Mouse (Mus musculus): Measurements from ENCODE around the gene Olfr1229. TPM values are rescaled to one million over a fixed set of nuclear protein-coding genes. Genes with fewer than 3 reads are reported as not detected.

Olfr1229 gene
- polyA plus RNA-seq (2014; fragmentation: Nextera tagmentation; extraction: Ambion mirVana) = not detected in 2 replicates

DNA sequence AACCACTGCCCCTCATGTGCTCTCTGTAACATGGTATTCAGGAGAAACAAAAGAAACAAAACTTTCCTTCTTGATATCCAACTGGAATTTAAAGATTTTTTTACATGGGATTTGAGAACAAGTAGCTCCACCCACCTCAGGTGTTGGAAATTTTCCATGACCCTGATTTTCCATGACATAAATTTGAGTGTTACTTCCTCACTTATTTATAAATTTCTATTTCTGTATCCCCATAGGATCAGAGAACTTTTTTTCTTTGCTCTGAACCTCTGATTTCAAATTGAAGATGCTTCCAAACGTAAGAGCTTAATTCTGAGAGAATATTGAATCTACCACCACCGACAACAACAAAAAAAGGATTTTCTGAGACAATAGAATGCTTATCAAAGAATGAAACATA is at the start of gene Olfr1229:
Olfr1229 (minus strand) TSS at position 101 of the 400 bp plus-strand sequence.
- Histone ChIP-seq H3K4me3 (ENCODE audit: low read depth, low read length) (no peak within 1 kb of the TSS), H3K4me1 (replicated peaks; ENCODE audit: control insufficient read depth, insufficient read depth, low read length) (no peaks in the 10 kb centered on the region), H3K27me3 (replicated peaks; ENCODE audit: control insufficient read depth, insufficient read depth, low read length) (no peaks in the 10 kb centered on the region), H3K9me3 (ENCODE audit: control insufficient read depth, low read length) (no peaks in the 10 kb centered on the region), H3K36me3 (ENCODE audit: control insufficient read depth, insufficient read depth, low read length) (no peaks in the 10 kb centered on the region), H3K4me2 (no peak within 1 kb of the TSS), H3K27ac (ENCODE audit: low read depth, low read length) (no peak within 1 kb of the TSS), H3K9ac (ENCODE audit: low read depth, low read length) (no peak within 1 kb of the TSS)
- 76% methylated on average over 2 of the region's 2 CpGs for WGBS
- DNase-seq (ENCODE audit: low spot score) (no peak), ATAC-seq (replicated peaks; ENCODE audit: low FRiP score) (no peak)

- Histone ChIP-seq H3K4me3 (ENCODE audit: low read depth, low read length) (no peak within 1 kb of the TSS), H3K27me3 (replicated peaks; ENCODE audit: control insufficient read depth, insufficient read depth, low read length) (no peaks in the 10 kb centered on the region), H3K9ac (ENCODE audit: low read depth, low read length) (no peak within 1 kb of the TSS), H3K9me3 (ENCODE audit: control insufficient read depth, low read length) (no peaks in the 10 kb centered on the region), H3K27ac (ENCODE audit: low read depth, low read length) (no peak within 1 kb of the TSS), H3K4me1 (replicated peaks; ENCODE audit: control insufficient read depth, insufficient read depth, low read length) (no peaks in the 10 kb centered on the region), H3K4me2 (no peak within 1 kb of the TSS), H3K36me3 (ENCODE audit: control insufficient read depth, insufficient read depth, low read length) (no peaks in the 10 kb centered on the region)
- no peak for DNase-seq (ENCODE audit: low spot score)
- no peak for ATAC-seq (replicated peaks; ENCODE audit: low FRiP score)
Observed at GRCm38 (mm10) chr2:89329575-89329974, 41.8 kb upstream of the Olfr1229 start, which contains the start of gene Olfr1232. Gene Olfr1232 (minus strand): TSS chr2:89329675.

DNA sequence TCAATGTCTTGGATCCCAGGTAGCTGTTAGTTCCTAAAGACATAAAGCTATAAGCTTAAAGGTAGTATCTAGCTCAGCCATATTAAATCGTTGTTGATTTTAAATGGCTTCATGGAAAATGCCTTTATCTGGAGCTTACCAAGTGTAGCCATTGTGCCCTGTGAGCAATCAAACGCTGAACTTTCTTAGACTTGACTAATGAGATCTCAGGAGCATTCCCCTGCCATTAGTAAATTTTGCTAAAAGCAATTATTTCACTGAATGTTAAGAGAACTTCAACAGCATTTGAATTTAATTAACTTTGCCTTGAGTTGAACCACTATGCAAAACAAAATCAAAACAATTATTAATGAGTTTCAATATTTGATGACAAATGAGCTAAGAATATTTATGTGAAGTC is 19.2 kb upstream of the Olfr1229 start, which contains the start of gene Olfr1231:
Olfr1231 (minus strand) TSS at position 101 of the 400 bp plus-strand sequence.
- WGBS = 65% methylated on average over 2 of the region's 2 CpGs
- no peaks in the 10 kb centered on the region for H3K9me3 ChIP-seq (ENCODE audit: control insufficient read depth, low read length)
- H3K27me3 ChIP-seq (replicated peaks; ENCODE audit: control insufficient read depth, insufficient read depth, low read length) = no peaks in the 10 kb centered on the region
- ATAC-seq (replicated peaks; ENCODE audit: low FRiP score) (no peak), DNase-seq (ENCODE audit: low spot score) (no peak)
- H3K27ac ChIP-seq (ENCODE audit: low read depth, low read length) = no peak within 1 kb of the TSS
- no peaks in the 10 kb centered on the region for H3K4me1 ChIP-seq (replicated peaks; ENCODE audit: control insufficient read depth, insufficient read depth, low read length)
- H3K4me2 ChIP-seq = no peak within 1 kb of the TSS
- no peaks in the 10 kb centered on the region for H3K36me3 ChIP-seq (ENCODE audit: control insufficient read depth, insufficient read depth, low read length)
- no peak within 1 kb of the TSS for H3K9ac ChIP-seq (ENCODE audit: low read depth, low read length)
- no peak within 1 kb of the TSS for H3K4me3 ChIP-seq (ENCODE audit: low read depth, low read length)

DNA sequence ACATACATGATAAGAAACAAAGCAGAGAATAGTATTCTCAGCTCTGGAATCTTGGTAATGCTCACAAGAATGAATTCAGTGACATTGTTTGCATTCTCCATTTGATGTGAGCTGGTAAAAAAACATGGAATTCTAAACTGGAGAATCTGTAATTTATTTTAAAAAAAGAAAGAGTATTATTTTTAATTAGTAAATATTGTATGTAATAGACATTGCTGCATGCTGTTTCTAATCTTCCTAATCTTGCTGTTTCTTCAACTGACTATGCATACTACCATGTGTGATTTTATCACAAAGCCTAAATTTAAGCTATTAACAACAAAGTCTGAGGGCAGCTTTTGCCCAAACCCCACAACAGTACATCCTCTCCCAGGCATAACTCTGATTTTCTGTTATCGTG is 9.4 kb upstream of the Olfr1229 start, which contains the start of gene Olfr1230:
Olfr1230 (minus strand) TSS at position 101 of the 400 bp plus-strand sequence.
- Histone ChIP-seq H3K27ac (ENCODE audit: low read depth, low read length) (no peak within 1 kb of the TSS), H3K9me3 (ENCODE audit: control insufficient read depth, low read length) (no peaks in the 10 kb centered on the region), H3K36me3 (ENCODE audit: control insufficient read depth, insufficient read depth, low read length) (no peaks in the 10 kb centered on the region), H3K4me3 (ENCODE audit: low read depth, low read length) (no peak within 1 kb of the TSS), H3K9ac (ENCODE audit: low read depth, low read length) (no peak within 1 kb of the TSS), H3K27me3 (replicated peaks; ENCODE audit: control insufficient read depth, insufficient read depth, low read length) (no peaks in the 10 kb centered on the region), H3K4me2 (no peak within 1 kb of the TSS), H3K4me1 (replicated peaks; ENCODE audit: control insufficient read depth, insufficient read depth, low read length) (no peaks in the 10 kb centered on the region)
- ATAC-seq (replicated peaks; ENCODE audit: low FRiP score) (no peak), DNase-seq (ENCODE audit: low spot score) (no peak)
- 77% methylated on average over 1 of the region's 1 CpGs for WGBS

DNA sequence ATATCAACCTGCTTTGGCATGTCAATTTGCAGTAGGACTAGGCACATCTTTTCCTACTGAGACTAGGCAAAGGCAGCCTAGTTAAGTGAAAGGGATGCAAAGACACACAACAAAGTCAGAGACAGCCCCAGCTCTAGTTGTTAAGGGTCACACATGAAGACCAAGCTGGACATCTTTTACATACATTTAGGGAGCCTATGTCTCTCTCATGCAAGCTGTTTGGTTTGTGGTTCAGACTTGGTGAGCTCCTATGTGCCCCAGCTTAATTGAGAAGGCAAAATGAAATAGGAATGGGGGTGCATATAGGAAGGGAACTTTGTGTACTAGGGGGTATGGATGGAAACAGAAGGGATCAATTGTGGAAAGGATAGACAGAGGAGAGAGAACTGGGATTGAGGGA is 33.9 kb downstream of the Olfr1229 start, which contains the start of gene Olfr1228:
Olfr1228 (minus strand) TSS at position 101 of the 400 bp plus-strand sequence.
- H3K4me2 ChIP-seq = no peak within 1 kb of the TSS
- H3K36me3 ChIP-seq (ENCODE audit: control insufficient read depth, insufficient read depth, low read length) = no peaks in the 10 kb centered on the region
- DNase-seq (ENCODE audit: low spot score) = no peak
- no peak for ATAC-seq (replicated peaks; ENCODE audit: low FRiP score)
- no peak within 1 kb of the TSS for H3K27ac ChIP-seq (ENCODE audit: low read depth, low read length)
- no peak within 1 kb of the TSS for H3K9ac ChIP-seq (ENCODE audit: low read depth, low read length)
- H3K27me3 ChIP-seq (replicated peaks; ENCODE audit: control insufficient read depth, insufficient read depth, low read length) = no peaks in the 10 kb centered on the region
- H3K4me3 ChIP-seq (ENCODE audit: low read depth, low read length) = no peak within 1 kb of the TSS
- H3K9me3 ChIP-seq (ENCODE audit: control insufficient read depth, low read length) = no peaks in the 10 kb centered on the region
- H3K4me1 ChIP-seq (replicated peaks; ENCODE audit: control insufficient read depth, insufficient read depth, low read length) = no peaks in the 10 kb centered on the region

Other genes starting within 250 kb of the Olfr1229 start
- not detected in 2 replicates for gene Olfr1218, start 226.8 kb downstream of the Olfr1229 start, polyA plus RNA-seq (2014; fragmentation: Nextera tagmentation; extraction: Ambion mirVana)
- not detected in 2 replicates for gene Olfr1219, start 204.5 kb downstream of the Olfr1229 start, polyA plus RNA-seq (2014; fragmentation: Nextera tagmentation; extraction: Ambion mirVana)
- gene Olfr1220, start 181.2 kb downstream of the Olfr1229 start, polyA plus RNA-seq (2014; fragmentation: Nextera tagmentation; extraction: Ambion mirVana) = not detected in 2 replicates
- gene Olfr1221, start 170.7 kb downstream of the Olfr1229 start, polyA plus RNA-seq (2014; fragmentation: Nextera tagmentation; extraction: Ambion mirVana) = not detected in 2 replicates
- not detected in 2 replicates for gene Olfr1222, start 155.0 kb downstream of the Olfr1229 start, polyA plus RNA-seq (2014; fragmentation: Nextera tagmentation; extraction: Ambion mirVana)
- not detected in 2 replicates for gene Olfr1223, start 136.5 kb downstream of the Olfr1229 start, polyA plus RNA-seq (2014; fragmentation: Nextera tagmentation; extraction: Ambion mirVana)
- not detected in 2 replicates for gene Olfr1224-ps1, start 123.9 kb downstream of the Olfr1229 start, polyA plus RNA-seq (2014; fragmentation: Nextera tagmentation; extraction: Ambion mirVana)
- not detected in 2 replicates for gene Olfr1225, start 113.3 kb downstream of the Olfr1229 start, polyA plus RNA-seq (2014; fragmentation: Nextera tagmentation; extraction: Ambion mirVana)
- gene Olfr1226, start 88.0 kb downstream of the Olfr1229 start, polyA plus RNA-seq (2014; fragmentation: Nextera tagmentation; extraction: Ambion mirVana) = not detected in 2 replicates
- not detected in 2 replicates for gene Olfr1228, start 34.0 kb downstream of the Olfr1229 start, polyA plus RNA-seq (2014; fragmentation: Nextera tagmentation; extraction: Ambion mirVana)
- gene Olfr1230, start 9.3 kb upstream of the Olfr1229 start, polyA plus RNA-seq (2014; fragmentation: Nextera tagmentation; extraction: Ambion mirVana) = not detected in 2 replicates
- gene Olfr1231, start 19.1 kb upstream of the Olfr1229 start, polyA plus RNA-seq (2014; fragmentation: Nextera tagmentation; extraction: Ambion mirVana) = not detected in 2 replicates
- not detected in 2 replicates for gene Olfr1232, start 41.7 kb upstream of the Olfr1229 start, polyA plus RNA-seq (2014; fragmentation: Nextera tagmentation; extraction: Ambion mirVana)
- not detected in 2 replicates for gene Olfr1233, start 54.4 kb upstream of the Olfr1229 start, polyA plus RNA-seq (2014; fragmentation: Nextera tagmentation; extraction: Ambion mirVana)
- not detected in 2 replicates for gene Olfr1234, start 76.9 kb upstream of the Olfr1229 start, polyA plus RNA-seq (2014; fragmentation: Nextera tagmentation; extraction: Ambion mirVana)
- not detected in 2 replicates for gene Olfr1238, start 121.7 kb upstream of the Olfr1229 start, polyA plus RNA-seq (2014; fragmentation: Nextera tagmentation; extraction: Ambion mirVana)
- not detected in 2 replicates for gene Olfr1239, start 132.4 kb upstream of the Olfr1229 start, polyA plus RNA-seq (2014; fragmentation: Nextera tagmentation; extraction: Ambion mirVana)
- not detected in 2 replicates for gene Olfr1240, start 155.0 kb upstream of the Olfr1229 start, polyA plus RNA-seq (2014; fragmentation: Nextera tagmentation; extraction: Ambion mirVana)
- not detected in 2 replicates for gene Olfr1241, start 199.1 kb upstream of the Olfr1229 start, polyA plus RNA-seq (2014; fragmentation: Nextera tagmentation; extraction: Ambion mirVana)
- gene Olfr1242, start 210.3 kb upstream of the Olfr1229 start, polyA plus RNA-seq (2014; fragmentation: Nextera tagmentation; extraction: Ambion mirVana) = not detected in 2 replicates
- not detected in 2 replicates for gene Olfr1243, start 243.5 kb upstream of the Olfr1229 start, polyA plus RNA-seq (2014; fragmentation: Nextera tagmentation; extraction: Ambion mirVana)

Measured in liver, embryonic 11.5 days (tissue).